Mouse (Mus musculus) kidney, postnatal 0 days (tissue): ENCODE measurements at regions not wholly inside any gene's neighbourhood (a gene's known extent, or its start where the extent isn't known, plus 50 kb on each side); places are given as distances from the start of the nearest gene placed in this dataset. TPM values are rescaled to one million over a fixed set of nuclear protein-coding genes. Genes with fewer than 3 reads are reported as not detected.

ENCODE experiments used
- ATAC-seq: fragments of 200-750 bp; cut with Nextera tagmentation; replicated peaks from 2 replicates; pipeline ENCODE4 v1.8.0; 2017; ENCODE audit warnings: low read depth, moderate number of reproducible peaks, moderate TSS enrichment, moderate library complexity; ENCODE audit not compliant: low FRiP score
- DNase-seq: peaks from one replicate; pipeline ENCODE4 v3.0.0-alpha.2; 2016; ENCODE audit warnings: low spot score
- H3K27ac ChIP-seq: fragments of 300-500 bp; sonication (generic); 2 replicates; pipeline ENCODE4 v1.5.1; 2014; ENCODE audit warnings: mild to moderate bottlenecking
- H3K27me3 ChIP-seq: fragments of 300-500 bp; sonication (generic); 2 replicates; pipeline ENCODE4 v1.6.1; 2014; ENCODE audit warnings: low read length, mixed read lengths; ENCODE audit not compliant: insufficient read depth
- H3K36me3 ChIP-seq: fragments of 300-500 bp; sonication (generic); 2 replicates; pipeline ENCODE4 v1.6.1; 2014; ENCODE audit warnings: low read length, mixed read lengths; ENCODE audit not compliant: insufficient read depth
- H3K4me1 ChIP-seq: fragments of 300-500 bp; sonication (generic); replicated peaks from 2 replicates; pipeline ENCODE4 v1.6.1; 2014; ENCODE audit warnings: antibody characterized with exemption, low read length, mixed read lengths; ENCODE audit not compliant: insufficient read depth
- H3K4me2 ChIP-seq: fragments of 300-500 bp; sonication (generic); 2 replicates; pipeline ENCODE4 v1.6.1; 2014; ENCODE audit warnings: mild to moderate bottlenecking, low read length, moderate library complexity, mixed read lengths
- H3K4me3 ChIP-seq: fragments of 300-500 bp; sonication (generic); replicated peaks from 2 replicates; pipeline ENCODE4 v1.5.1; 2014; ENCODE audit warnings: low read depth, low read length
- H3K9ac ChIP-seq: fragments of 300-500 bp; sonication (generic); 2 replicates; pipeline ENCODE4 v1.6.1; 2014; ENCODE audit warnings: low read depth, low read length
- H3K9me3 ChIP-seq: fragments of 300-500 bp; sonication (generic); replicated peaks from 2 replicates; pipeline ENCODE4 v1.6.1; 2016; ENCODE audit warnings: low read length, inconsistent platforms, mixed read lengths
- CTCF ChIP-seq: IDR thresholded peaks from 2 replicates; pipeline ENCODE4 v1.5.1; 2016; ENCODE audit warnings: antibody characterized with exemption, low read depth, mild to moderate bottlenecking, moderate library complexity
- WGBS: fragments of 180-500 bp; shearing (Covaris S2); extraction: QIAGEN DNeasy Blood & Tissue Kit; methylation state at CpG from one replicate; pipeline ENCODE4 v1.1.7; 2014; 5-methylcytosine and 5-hydroxymethylcytosine counted together
- microRNA-seq: library from miRNA; unstranded; fragments of <30 nt; microRNA quantifications from one replicate; pipeline ENCODE4, GENCODE M21; 2016

- Histone ChIP-seq H3K9ac (no peak overlapping the region), H3K4me2 (no peak overlapping the region), H3K27me3 (no peaks in the 10 kb centered on the region), H3K4me1 (no peaks in the 10 kb centered on the region), H3K27ac (no peak overlapping the region), H3K4me3 (no peak overlapping the region), H3K9me3 (no peaks in the 10 kb centered on the region), H3K36me3 (no peaks in the 10 kb centered on the region)
- WGBS = 95% methylated on average over 17 of the region's 17 CpGs
- ATAC-seq (no peak), DNase-seq (no peak)
- TF ChIP-seq CTCF = no peak
Measured at GRCm38 (mm10) chr3:6137374-6137773, 386.8 kb downstream of the Gm8797 start.

- ATAC-seq = no peak
Measured at GRCm38 (mm10) chr3:6173775-6174174, 423.2 kb downstream of the Gm8797 start.

GRCm38 (mm10) chr3:6182533-6182932 lies 431.9 kb downstream of the Gm8797 start:
- ATAC-seq = no peak
- H3K9ac ChIP-seq = no peak overlapping the region
- no peak for DNase-seq
- H3K4me2 ChIP-seq = no peak overlapping the region
- H3K4me1 ChIP-seq = no peaks in the 10 kb centered on the region
- H3K36me3 ChIP-seq = no peaks in the 10 kb centered on the region
- no peaks in the 10 kb centered on the region for H3K27me3 ChIP-seq
- 83% methylated on average over 2 of the region's 2 CpGs for WGBS
- no peaks in the 10 kb centered on the region for H3K9me3 ChIP-seq
- TF ChIP-seq CTCF = no peak
- H3K4me3 ChIP-seq = no peak overlapping the region
- no peak overlapping the region for H3K27ac ChIP-seq

More at GRCm38 (mm10) chr3:6173775-6174174, 423.2 kb downstream of the Gm8797 start:
- no peaks in the 10 kb centered on the region for H3K36me3 ChIP-seq
- H3K9me3 ChIP-seq = no peaks in the 10 kb centered on the region; the same call in 1 of the 2 replicates
- WGBS = 25% methylated on average over 1 of the region's 1 CpGs
- H3K4me2 ChIP-seq = no peak overlapping the region
- H3K27ac ChIP-seq = no peak overlapping the region
- no peak overlapping the region for H3K4me3 ChIP-seq
- H3K9ac ChIP-seq = no peak overlapping the region
- no peak for DNase-seq
- TF ChIP-seq CTCF = no peak
- no peaks in the 10 kb centered on the region for H3K27me3 ChIP-seq
- no peaks in the 10 kb centered on the region for H3K4me1 ChIP-seq

- no peak for ATAC-seq
- H3K36me3 ChIP-seq = no peaks in the 10 kb centered on the region
- H3K27ac ChIP-seq = no peak overlapping the region
- WGBS = 12% methylated on average over 1 of the region's 1 CpGs
- no peak overlapping the region for H3K4me3 ChIP-seq
- H3K27me3 ChIP-seq = no peaks in the 10 kb centered on the region
- peak; percentile 17 for DNase-seq
- no peak overlapping the region for H3K4me2 ChIP-seq
- no peak overlapping the region for H3K9ac ChIP-seq
- H3K9me3 ChIP-seq = no peaks in the 10 kb centered on the region
- no peaks in the 10 kb centered on the region for H3K4me1 ChIP-seq
- no peak for TF ChIP-seq CTCF
Measured at GRCm38 (mm10) chr3:6183400-6183799, 432.8 kb downstream of the Gm8797 start.

GRCm38 (mm10) chr3:6204656-6205055 lies 415.6 kb downstream of the 1700008P02Rik start:
- Histone ChIP-seq H3K4me2 (no peak overlapping the region), H3K9ac (no peak overlapping the region), H3K36me3 (no peaks in the 10 kb centered on the region), H3K4me3 (no peak overlapping the region), H3K27ac (no peak overlapping the region), H3K27me3 (no peaks in the 10 kb centered on the region), H3K9me3 (no peaks in the 10 kb centered on the region), H3K4me1 (no peaks in the 10 kb centered on the region)
- DNase-seq (no peak), ATAC-seq (no peak)
- 67% methylated on average over 2 of the region's 2 CpGs for WGBS
- no peak for TF ChIP-seq CTCF

DNA sequence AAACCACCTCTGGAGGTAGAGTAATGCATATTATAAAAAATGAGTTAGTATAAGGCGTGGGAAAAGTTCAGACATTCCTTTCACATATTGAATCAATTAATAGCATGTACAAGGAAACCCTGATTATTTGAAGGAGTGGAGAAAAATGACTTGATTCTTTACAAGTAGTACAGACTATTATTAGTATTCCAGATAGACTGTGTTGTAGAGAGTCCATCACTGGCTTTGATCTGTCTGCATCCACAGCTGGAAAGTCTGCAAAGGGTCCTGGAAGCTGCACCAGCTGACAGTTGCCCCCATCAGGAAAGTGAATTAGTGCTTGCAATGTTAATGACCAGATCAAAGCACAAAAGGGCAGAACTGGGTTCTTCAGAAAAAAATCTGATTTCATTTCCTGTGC lies 391.6 kb downstream of the 1700008P02Rik start:
- WGBS = 79% methylated on average over 1 of the region's 1 CpGs
- Histone ChIP-seq H3K4me1 (no peaks in the 10 kb centered on the region), H3K27ac (no peak overlapping the region)

More for the DNA sequence above, 391.6 kb downstream of the 1700008P02Rik start:
- Histone ChIP-seq H3K4me2 (no peak overlapping the region), H3K27me3 (no peaks in the 10 kb centered on the region), H3K36me3 (no peaks in the 10 kb centered on the region), H3K9me3 (no peaks in the 10 kb centered on the region), H3K9ac (no peak overlapping the region), H3K4me3 (no peak overlapping the region)
- no peak for TF ChIP-seq CTCF
- DNase-seq = no peak
- ATAC-seq = no peak

Small RNA genes lying in the stretch of these regions (microRNA-seq; reads per million reads assigned to microRNA genes)
- gene Gm25144 (not detected), gene Gm25352 (not detected)
